Mouse (Mus musculus) layer of hippocampus, adult 9-11 months (tissue): ENCODE results near the gene Rnf220.
A peak's percentile ranks its signal among the peaks of the same experiment; 100 is the strongest.

Experiments used
- DNase-seq: peaks from one replicate; pipeline ENCODE4 v3.0.0; 2022

Gene Rnf220

GRCm38 (mm10) chr4:117487471-117487870 lies 9.4 kb downstream of the Rnf220 start:
- no peak for DNase-seq

- no peak for DNase-seq
Measured at GRCm38 (mm10) chr4:117486188-117486587, 10.7 kb downstream of the Rnf220 start.

GRCm38 (mm10) chr4:117485045-117485780 lies 11.6 kb downstream of the Rnf220 start:
- DNase-seq, result no peak

- DNase-seq, result peak; percentile 59
Measured at GRCm38 (mm10) chr4:117484256-117485044, 12.4 kb downstream of the Rnf220 start.

- DNase-seq, result no peak
Measured at GRCm38 (mm10) chr4:117483931-117484255, 13.0 kb downstream of the Rnf220 start.

- DNase-seq, result no peak
Measured at GRCm38 (mm10) chr4:117482103-117482502, 14.7 kb downstream of the Rnf220 start.

- DNase-seq, result no peak
Measured at GRCm38 (mm10) chr4:117480611-117481445, 16.0 kb downstream of the Rnf220 start.

GRCm38 (mm10) chr4:117479951-117480350 lies 16.9 kb downstream of the Rnf220 start:
- no peak for DNase-seq

- DNase-seq, result no peak
Measured at GRCm38 (mm10) chr4:117478101-117478673, 18.7 kb downstream of the Rnf220 start.

GRCm38 (mm10) chr4:117477401-117477800 lies 19.5 kb downstream of the Rnf220 start:
- peak; percentile 23 for DNase-seq

- DNase-seq, result no peak
Measured at GRCm38 (mm10) chr4:117476777-117477176, 20.1 kb downstream of the Rnf220 start.

- DNase-seq, result no peak
Measured at GRCm38 (mm10) chr4:117476355-117476754, 20.5 kb downstream of the Rnf220 start.

GRCm38 (mm10) chr4:117473985-117474354 lies 22.9 kb downstream of the Rnf220 start:
- no peak for DNase-seq

- DNase-seq, result no peak
Measured at GRCm38 (mm10) chr4:117473291-117473984, 23.4 kb downstream of the Rnf220 start.

- DNase-seq, result no peak
Measured at GRCm38 (mm10) chr4:117469471-117469870, 27.4 kb downstream of the Rnf220 start.

GRCm38 (mm10) chr4:117467936-117468335 lies 28.9 kb downstream of the Rnf220 start:
- no peak for DNase-seq

- DNase-seq, result no peak
Measured at GRCm38 (mm10) chr4:117449151-117449550, 47.7 kb downstream of the Rnf220 start.

GRCm38 (mm10) chr4:117447926-117448325 lies 48.9 kb downstream of the Rnf220 start:
- DNase-seq, result no peak

- no peak for DNase-seq
Measured at GRCm38 (mm10) chr4:117445516-117446207, 51.2 kb downstream of the Rnf220 start.

GRCm38 (mm10) chr4:117438919-117439318 lies 57.9 kb downstream of the Rnf220 start:
- DNase-seq, result no peak

GRCm38 (mm10) chr4:117438064-117438463 lies 58.8 kb downstream of the Rnf220 start:
- no peak for DNase-seq
